Mouse (Mus musculus): ENCODE data around the gene Cd79b. TPM values are rescaled to one million over a fixed set of nuclear protein-coding genes. Genes with fewer than 3 reads are reported as not detected.

Cd79b gene
- polyA plus RNA-seq (2017; shearing (Covaris generic)), result 39.5 TPM

GRCm38 (mm10) chr11:106314333-106314812, at the start of gene Cd79b:
Gene Cd79b (minus strand): TSS chr11:106314762.

GRCm38 (mm10) chr11:106353188-106353587, 38.6 kb upstream of the Cd79b start, which contains the start of gene Scn4a:
Gene Scn4a (minus strand): TSS chr11:106353288.

GRCm38 (mm10) chr11:106301765-106302164, 12.8 kb downstream of the Cd79b start, which contains the start of gene Gh:
Gene Gh (minus strand): TSS chr11:106301865.

GRCm38 (mm10) chr11:106276454-106276853, 38.1 kb downstream of the Cd79b start, which contains the start of gene Tcam1:
Gene Tcam1 (plus strand): TSS chr11:106276672.

GRCm38 (mm10) chr11:106272644-106273310, 41.8 kb downstream of the Cd79b start, which contains the start of gene Smarcd2:
Gene Smarcd2 (minus strand): TSS chr11:106272972.

Other genes starting within 250 kb of the Cd79b start
- 15.5 TPM for gene Taco1, start 248.7 kb downstream of the Cd79b start, polyA plus RNA-seq (2017; shearing (Covaris generic))
- gene Map3k3, start 230.1 kb downstream of the Cd79b start, polyA plus RNA-seq (2017; shearing (Covaris generic)), result 102 TPM
- gene Gm10840, start 153.9 kb downstream of the Cd79b start, polyA plus RNA-seq (2017; shearing (Covaris generic)), result 0.87 TPM
- gene Limd2, start 153.9 kb downstream of the Cd79b start, polyA plus RNA-seq (2017; shearing (Covaris generic)), result 1,824 TPM
- gene Strada, start 112.6 kb downstream of the Cd79b start, polyA plus RNA-seq (2017; shearing (Covaris generic)), result 33.1 TPM
- 97.3 TPM for gene Ccdc47, start 98.4 kb downstream of the Cd79b start, polyA plus RNA-seq (2017; shearing (Covaris generic))
- gene Ddx42, start 97.8 kb downstream of the Cd79b start, polyA plus RNA-seq (2017; shearing (Covaris generic)), result 104 TPM
- gene Ftsj3, start 58.7 kb downstream of the Cd79b start, polyA plus RNA-seq (2017; shearing (Covaris generic)), result 72.1 TPM
- 192 TPM for gene Psmc5, start 58.6 kb downstream of the Cd79b start, polyA plus RNA-seq (2017; shearing (Covaris generic))
- 186 TPM for gene Smarcd2, start 41.8 kb downstream of the Cd79b start, polyA plus RNA-seq (2017; shearing (Covaris generic))
- gene Tcam1, start 38.1 kb downstream of the Cd79b start, polyA plus RNA-seq (2017; shearing (Covaris generic)), result 0.18 TPM
- gene Gh, start 12.9 kb downstream of the Cd79b start, polyA plus RNA-seq (2017; shearing (Covaris generic)), result not detected
- not detected for gene Scn4a, start 38.5 kb upstream of the Cd79b start, polyA plus RNA-seq (2017; shearing (Covaris generic))
- gene Prr29, start 50.7 kb upstream of the Cd79b start, polyA plus RNA-seq (2017; shearing (Covaris generic)), result 0.24 TPM
- 119 TPM for gene Icam2, start 73.3 kb upstream of the Cd79b start, polyA plus RNA-seq (2017; shearing (Covaris generic))
- gene Ern1, start 173.1 kb upstream of the Cd79b start, polyA plus RNA-seq (2017; shearing (Covaris generic)), result 4.1 TPM